Mouse (Mus musculus): ENCODE measurements at regions not wholly inside any gene's neighbourhood (a gene's known extent, or its start where the extent isn't known, plus 50 kb on each side); places are given as distances from the start of the nearest gene placed in this dataset.

DNA sequence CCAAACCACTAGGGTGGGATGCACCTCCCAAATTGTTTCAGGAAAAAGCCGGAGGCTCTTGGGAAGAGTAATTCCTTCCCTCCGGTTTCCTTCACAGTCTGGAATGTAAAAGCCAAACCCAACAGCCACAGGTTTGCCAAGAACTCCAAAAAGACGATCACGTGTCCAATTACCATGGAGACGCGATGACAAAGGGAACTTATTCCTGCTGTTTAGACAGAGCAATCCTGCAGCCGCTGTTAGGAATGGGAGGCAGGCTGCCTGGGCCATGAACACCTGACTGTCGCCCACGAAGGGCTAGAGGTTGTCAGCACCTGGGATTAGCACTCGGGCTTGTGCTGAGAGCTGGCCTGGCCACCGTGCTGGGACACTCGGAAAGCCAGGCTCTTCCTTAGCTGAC is 175.8 kb downstream of the Shq1 start:
- no peak for TF ChIP-seq CTCF (IDR thresholded peaks at IDR 0.05 in 2 of 3, conservative IDR thresholded peaks at IDR 0.05 in 1 of 3; ENCODE audit: control insufficient read depth in 1 of 3, insufficient read depth in 1 of 3, low read depth in 2 of 3, low read length in 3 of 3, poor library complexity in 1 of 3, severe bottlenecking in 1 of 3)
- no peak for TF ChIP-seq JUND (IDR thresholded peaks at IDR 0.05; ENCODE audit: low read depth, low read length)
- TF ChIP-seq TAL1 (IDR thresholded peaks at IDR 0.05; ENCODE audit: low read length), result no peak
- TF ChIP-seq GABPA (IDR thresholded peaks at IDR 0.05; ENCODE audit: low read depth, low read length), result no peak
- TF ChIP-seq ELF1 (IDR thresholded peaks at IDR 0.05; ENCODE audit: low read depth, low read length), result no peak
- no peak for TF ChIP-seq MAZ (IDR thresholded peaks at IDR 0.05; ENCODE audit: low read depth, low read length)
- TF ChIP-seq MAX (IDR thresholded peaks at IDR 0.05; ENCODE audit: low read length), result no peak
- TF ChIP-seq POLR2A (IDR thresholded peaks at IDR 0.05; ENCODE audit: control insufficient read depth in 1 of 2, insufficient read depth in 1 of 2, low read depth in 1 of 2, low read length in 2 of 2, poor library complexity in 1 of 2), result no peak
- TF ChIP-seq HCFC1 (IDR thresholded peaks at IDR 0.05; ENCODE audit: low read depth, low read length), result no peak
- TF ChIP-seq SMC3 (IDR thresholded peaks at IDR 0.05; ENCODE audit: low read depth, low read length), result no peak

Data from MEL (cell line).